Mouse (Mus musculus) liver, embryonic 11.5 days (tissue): ENCODE results near the gene Tecpr2. TPM values are rescaled to one million over a fixed set of nuclear protein-coding genes. Genes with fewer than 3 reads are reported as not detected.

Source experiments
- ATAC-seq: fragments of 200-750 bp; cut with Nextera tagmentation; replicated peaks from 2 replicates; pipeline ENCODE4 v1.8.0; 2017; ENCODE audit warnings: moderate number of reproducible peaks, mild to moderate bottlenecking, moderate TSS enrichment, moderate library complexity; ENCODE audit not compliant: low FRiP score
- DNase-seq: peaks from one replicate; pipeline ENCODE4 v3.0.0-alpha.2; 2017; ENCODE audit warnings: low spot score
- H3K27ac ChIP-seq: fragments of 300-500 bp; sonication (generic); 2 replicates; pipeline ENCODE4 v1.5.1; 2014; ENCODE audit warnings: mild to moderate bottlenecking, low read depth, low read length, control low read depth
- H3K27me3 ChIP-seq: fragments of 300-500 bp; sonication (generic); replicated peaks from 2 replicates; pipeline ENCODE4 v1.6.1; 2014; ENCODE audit warnings: low read length, mixed read lengths; ENCODE audit not compliant: control insufficient read depth, insufficient read depth
- H3K36me3 ChIP-seq: fragments of 300-500 bp; sonication (generic); 2 replicates; pipeline ENCODE4 v1.6.1; 2014; ENCODE audit warnings: mild to moderate bottlenecking, low read length, moderate library complexity, mixed read lengths; ENCODE audit not compliant: control insufficient read depth, insufficient read depth
- H3K4me1 ChIP-seq: fragments of 300-500 bp; sonication (generic); replicated peaks from 2 replicates; pipeline ENCODE4 v1.6.1; 2014; ENCODE audit warnings: low read length, mixed read lengths; ENCODE audit not compliant: control insufficient read depth, insufficient read depth
- H3K4me2 ChIP-seq: fragments of 300-500 bp; sonication (generic); 2 replicates; pipeline ENCODE4 v1.6.1; 2014; ENCODE audit warnings: mild to moderate bottlenecking, control low read depth, moderate library complexity
- H3K4me3 ChIP-seq: fragments of 300-500 bp; sonication (generic); 2 replicates; pipeline ENCODE4 v1.5.1; 2014; ENCODE audit warnings: low read depth, low read length, control low read depth
- H3K9ac ChIP-seq: fragments of 300-500 bp; sonication (generic); 2 replicates; pipeline ENCODE4 v1.6.1; 2014; ENCODE audit warnings: low read depth, low read length, control low read depth
- H3K9me3 ChIP-seq: fragments of 300-500 bp; sonication (generic); 2 replicates; pipeline ENCODE4 v1.6.1; 2016; ENCODE audit warnings: low read length, inconsistent platforms, mixed read lengths; ENCODE audit not compliant: control insufficient read depth
- WGBS: fragments of 180-500 bp; shearing (Covaris S2); extraction: QIAGEN DNeasy Blood & Tissue Kit; methylation state at CpG from one replicate; pipeline ENCODE4 v1.1.7; 2014; 5-methylcytosine and 5-hydroxymethylcytosine counted together
- polyA plus RNA-seq: library from polyadenylated mRNA; unstranded; fragments of >200 nt; fragmentation: Nextera tagmentation; extraction: Ambion mirVana; gene quantifications from 2 replicates; pipeline ENCODE4 v1.2.1, GENCODE M21; 2014

Gene Tecpr2
- polyA plus RNA-seq, 1 experiment from 2014 or later, result 4.7 TPM

- H3K27me3 ChIP-seq, result no peaks in the 10 kb centered on the region
- H3K4me1 ChIP-seq, result peaks cover 17% of the 10 kb centered on the region
- no peak overlapping the region for H3K4me3 ChIP-seq
- H3K4me2 ChIP-seq, result no peak overlapping the region
- peaks cover 4% of the 10 kb centered on the region; the same call in 1 of the 2 replicates for H3K36me3 ChIP-seq
- no peak overlapping the region for H3K9ac ChIP-seq
- H3K9me3 ChIP-seq, result no peaks in the 10 kb centered on the region
- ATAC-seq, result no peak
- DNase-seq, result no peak
- no peak overlapping the region for H3K27ac ChIP-seq
These were observed 28.8 kb upstream of the Tecpr2 start for GRCm38 (mm10) chr12:110860293-110860692.

DNA sequence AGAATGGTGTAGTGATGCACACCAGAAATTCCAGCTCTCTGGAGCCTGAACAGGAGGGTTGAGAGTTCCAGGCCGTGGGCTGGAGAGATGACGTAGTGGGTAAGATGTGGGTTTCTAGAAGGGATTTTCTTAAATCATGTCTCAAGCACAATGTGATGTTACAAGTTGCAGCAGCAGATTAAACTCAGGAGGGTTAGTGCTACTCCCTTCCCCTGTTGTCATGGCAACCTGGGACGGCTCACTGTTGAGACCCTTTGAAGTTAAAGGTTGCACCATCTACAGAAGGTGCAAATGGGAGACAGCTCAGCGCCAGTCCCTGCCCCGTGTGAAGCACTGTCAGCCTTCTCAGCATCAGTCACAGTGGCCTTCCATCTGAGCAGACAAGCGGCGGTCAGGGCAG, 27.8 kb upstream of the Tecpr2 start:
- no peak overlapping the region for H3K9ac ChIP-seq
- H3K36me3 ChIP-seq, result peaks cover under 1% of the 10 kb centered on the region; the same call in 1 of the 2 replicates
- H3K27ac ChIP-seq, result no peak overlapping the region
- 64% methylated on average over 7 of the region's 7 CpGs for WGBS
- DNase-seq, result no peak
- H3K4me3 ChIP-seq, result no peak overlapping the region
- no peaks in the 10 kb centered on the region for H3K9me3 ChIP-seq
- H3K27me3 ChIP-seq, result no peaks in the 10 kb centered on the region
- peaks cover 16% of the 10 kb centered on the region for H3K4me1 ChIP-seq
- no peak overlapping the region for H3K4me2 ChIP-seq
- no peak for ATAC-seq

DNA sequence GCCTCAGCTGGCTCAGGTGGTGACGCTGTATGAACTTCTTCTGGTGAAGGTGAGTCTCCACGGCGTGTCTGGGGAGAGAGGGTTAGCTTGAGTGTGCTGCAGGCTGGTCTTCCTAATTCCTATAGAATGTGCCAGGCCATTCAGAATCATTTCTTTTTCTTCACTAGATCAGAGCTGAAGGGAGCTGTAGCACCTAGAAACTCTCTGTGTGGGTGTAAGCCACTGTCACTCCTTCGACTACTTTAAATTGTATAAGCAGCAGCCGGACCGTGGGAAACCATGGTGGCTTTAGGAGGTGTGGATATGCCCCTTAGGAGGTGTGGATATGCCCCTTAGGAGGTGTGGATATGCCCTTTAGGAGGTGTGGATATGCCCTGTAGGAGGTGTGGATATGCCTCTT, 25.1 kb upstream of the Tecpr2 start:
- 88% methylated on average over 6 of the region's 6 CpGs for WGBS

DNA sequence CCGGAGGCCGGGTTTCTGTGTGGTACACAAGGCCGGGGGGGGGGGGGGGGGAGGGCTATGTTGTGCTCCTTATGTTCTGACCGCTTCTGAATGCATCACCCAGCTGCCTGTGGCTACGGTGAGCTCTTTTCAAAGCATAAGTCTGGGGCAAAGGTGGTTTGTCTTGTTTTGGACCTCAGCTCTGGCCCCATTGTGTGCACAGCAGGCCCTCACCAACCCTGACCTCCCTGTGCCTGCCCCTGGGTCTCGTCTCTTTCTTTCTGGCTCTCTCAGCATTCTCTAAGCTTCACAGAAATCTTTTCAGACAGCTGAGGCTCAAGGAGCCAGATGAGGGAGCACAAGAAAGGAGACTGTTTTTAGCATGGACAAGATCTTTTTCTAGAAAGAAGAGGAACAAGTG, 23.5 kb upstream of the Tecpr2 start:
- Histone ChIP-seq H3K9me3 (no peaks in the 10 kb centered on the region), H3K27me3 (no peaks in the 10 kb centered on the region), H3K27ac (peak overlapping the region; percentile 66), H3K36me3 (peaks cover 10% of the 10 kb centered on the region; the same call in 1 of the 2 replicates), H3K4me3 (no peak overlapping the region), H3K4me2 (no peak overlapping the region), H3K9ac (no peak overlapping the region), H3K4me1 (peaks cover 15% of the 10 kb centered on the region)
- no peak for DNase-seq
- no peak for ATAC-seq
- 75% methylated on average over 6 of the region's 6 CpGs for WGBS

More for the DNA sequence above, 25.1 kb upstream of the Tecpr2 start:
- ATAC-seq (no peak), DNase-seq (no peak)
- H3K27me3 ChIP-seq, result no peaks in the 10 kb centered on the region
- H3K27ac ChIP-seq, result no peak overlapping the region
- peaks cover 10% of the 10 kb centered on the region; the same call in 1 of the 2 replicates for H3K4me1 ChIP-seq
- no peak overlapping the region for H3K4me3 ChIP-seq
- no peaks in the 10 kb centered on the region for H3K9me3 ChIP-seq
- H3K4me2 ChIP-seq, result no peak overlapping the region
- H3K36me3 ChIP-seq, result peaks cover 7% of the 10 kb centered on the region; the same call in 1 of the 2 replicates
- no peak overlapping the region for H3K9ac ChIP-seq

- H3K27me3 ChIP-seq, result no peaks in the 10 kb centered on the region
- WGBS, result 81% methylated on average over 10 of the region's 10 CpGs
- no peak overlapping the region for H3K9ac ChIP-seq
- ATAC-seq, result no peak
- no peak for DNase-seq
- H3K9me3 ChIP-seq, result no peaks in the 10 kb centered on the region
- peaks cover 18% of the 10 kb centered on the region for H3K4me1 ChIP-seq
- H3K4me2 ChIP-seq, result no peak overlapping the region
- H3K36me3 ChIP-seq, result peaks cover 11% of the 10 kb centered on the region; the same call in 1 of the 2 replicates
- H3K27ac ChIP-seq, result peak overlapping the region; percentile 66
- H3K4me3 ChIP-seq, result no peak overlapping the region
These were observed 23.1 kb upstream of the Tecpr2 start for GRCm38 (mm10) chr12:110865989-110866388.

- DNase-seq (no peak), ATAC-seq (peak; percentile 60)
- Histone ChIP-seq H3K4me1 (peaks cover 15% of the 10 kb centered on the region), H3K27me3 (no peaks in the 10 kb centered on the region), H3K36me3 (peaks cover 32% of the 10 kb centered on the region), H3K4me3 (no peak overlapping the region), H3K27ac (0 out of 2 replicates have a peak overlapping the region, but pooled peaks have one; percentile 25), H3K4me2 (0 out of 2 replicates have a peak overlapping the region, but pooled peaks have one; percentile 2), H3K9ac (no peak overlapping the region), H3K9me3 (no peaks in the 10 kb centered on the region)
- WGBS, result 65% methylated on average over 4 of the region's 4 CpGs
These were observed 19.0 kb upstream of the Tecpr2 start for GRCm38 (mm10) chr12:110870107-110870506.

DNA sequence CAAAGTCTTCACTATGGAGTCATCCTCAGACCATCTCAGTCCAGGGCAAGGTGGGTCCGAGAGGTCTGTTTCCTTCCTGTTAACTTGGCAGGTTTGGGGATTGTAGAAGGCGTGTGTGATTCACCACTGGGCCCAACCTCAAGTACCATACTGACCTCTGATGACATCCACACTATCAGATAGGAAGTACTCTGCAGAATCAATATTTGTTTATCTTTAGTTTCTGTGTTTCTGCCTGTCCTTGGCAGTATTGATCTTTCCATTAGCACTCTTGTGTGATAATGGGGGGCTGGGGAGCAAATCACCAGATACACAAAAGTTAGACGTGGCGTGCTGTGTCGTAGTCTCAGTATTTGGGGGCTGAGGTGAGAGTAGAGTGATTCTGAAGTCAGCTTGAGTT, 17.8 kb upstream of the Tecpr2 start:
- peaks cover 10% of the 10 kb centered on the region for H3K4me1 ChIP-seq
- no peak overlapping the region for H3K9ac ChIP-seq
- H3K27ac ChIP-seq, result no peak overlapping the region
- no peaks in the 10 kb centered on the region for H3K27me3 ChIP-seq
- H3K4me2 ChIP-seq, result no peak overlapping the region
- H3K4me3 ChIP-seq, result no peak overlapping the region
- ATAC-seq (no peak; the same call in 1 of the 2 replicates), DNase-seq (no peak)
- WGBS, result 85% methylated on average over 5 of the region's 5 CpGs
- H3K36me3 ChIP-seq, result peaks cover 34% of the 10 kb centered on the region
- H3K9me3 ChIP-seq, result no peaks in the 10 kb centered on the region

- 84% methylated on average over 2 of the region's 2 CpGs for WGBS
- H3K27ac ChIP-seq, result no peak overlapping the region
- no peaks in the 10 kb centered on the region for H3K9me3 ChIP-seq
- no peaks in the 10 kb centered on the region for H3K27me3 ChIP-seq
- H3K4me2 ChIP-seq, result no peak overlapping the region
- ATAC-seq, result no peak
- H3K4me3 ChIP-seq, result no peak overlapping the region
- H3K4me1 ChIP-seq, result peaks cover 3% of the 10 kb centered on the region
- H3K36me3 ChIP-seq, result peaks cover 43% of the 10 kb centered on the region
- DNase-seq, result no peak
- H3K9ac ChIP-seq, result no peak overlapping the region
These were observed 13.7 kb upstream of the Tecpr2 start for GRCm38 (mm10) chr12:110875351-110875750.

DNA sequence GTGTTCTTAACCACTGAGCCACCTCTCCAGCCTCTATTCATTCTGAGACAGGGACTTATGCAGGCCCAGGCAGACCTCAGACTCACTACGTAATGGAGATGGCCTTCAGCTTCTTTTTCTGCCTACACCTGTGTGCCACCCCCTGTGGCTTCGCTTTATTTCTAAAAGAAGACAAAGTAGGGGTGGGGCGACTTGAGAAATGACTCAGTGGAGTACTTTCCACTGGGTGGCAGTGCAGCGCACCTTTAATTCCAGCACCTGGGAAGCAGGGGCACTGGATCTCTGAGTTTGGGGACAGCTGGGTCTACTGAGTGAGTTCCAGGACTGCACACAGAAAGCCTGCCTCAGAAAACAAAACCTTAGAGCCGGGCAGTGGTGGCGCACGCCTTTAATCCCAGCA, 6.8 kb upstream of the Tecpr2 start:
- WGBS, result 94% methylated on average over 7 of the region's 7 CpGs
- Histone ChIP-seq H3K4me3 (no peak overlapping the region), H3K4me2 (no peak overlapping the region), H3K9ac (no peak overlapping the region), H3K27me3 (no peaks in the 10 kb centered on the region), H3K27ac (no peak overlapping the region), H3K9me3 (no peaks in the 10 kb centered on the region), H3K36me3 (peaks cover 30% of the 10 kb centered on the region), H3K4me1 (no peaks in the 10 kb centered on the region)
- ATAC-seq (no peak), DNase-seq (no peak)
